Mouse (Mus musculus) kidney, adult 9 months (tissue): ENCODE results near the gene Cdc42ep3.

Source experiments
- DNase-seq: peaks from one replicate; pipeline ENCODE4 v3.0.0; 2022

Cdc42ep3 gene

GRCm38 (mm10) chr17:79343334-79343946 lies 11.5 kb downstream of the Cdc42ep3 start:
- no peak for DNase-seq

GRCm38 (mm10) chr17:79342639-79343333 lies 12.1 kb downstream of the Cdc42ep3 start:
- DNase-seq = no peak

- no peak for DNase-seq
Observed at GRCm38 (mm10) chr17:79341946-79342470, 12.9 kb downstream of the Cdc42ep3 start.

DNA sequence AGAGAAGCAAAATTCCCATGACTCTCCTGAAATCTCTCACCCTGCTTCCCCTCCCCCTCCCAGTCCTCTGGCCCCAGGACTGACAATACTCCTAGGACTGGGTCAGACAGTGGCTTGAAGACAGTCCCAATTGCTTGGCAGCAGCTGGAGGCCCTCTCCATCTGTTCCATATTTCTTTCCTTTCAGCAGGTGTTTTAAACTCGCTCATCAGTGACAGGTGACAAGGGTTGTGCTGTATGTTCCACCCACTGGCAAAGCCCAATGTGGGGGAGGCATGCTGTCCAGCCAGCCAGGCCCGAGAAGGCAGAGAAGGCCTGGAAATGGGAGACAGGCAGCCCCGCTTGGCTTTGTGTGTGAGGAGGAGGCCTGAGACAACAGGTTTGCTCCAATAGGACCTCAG lies 17.4 kb downstream of the Cdc42ep3 start:
- DNase-seq = no peak

DNA sequence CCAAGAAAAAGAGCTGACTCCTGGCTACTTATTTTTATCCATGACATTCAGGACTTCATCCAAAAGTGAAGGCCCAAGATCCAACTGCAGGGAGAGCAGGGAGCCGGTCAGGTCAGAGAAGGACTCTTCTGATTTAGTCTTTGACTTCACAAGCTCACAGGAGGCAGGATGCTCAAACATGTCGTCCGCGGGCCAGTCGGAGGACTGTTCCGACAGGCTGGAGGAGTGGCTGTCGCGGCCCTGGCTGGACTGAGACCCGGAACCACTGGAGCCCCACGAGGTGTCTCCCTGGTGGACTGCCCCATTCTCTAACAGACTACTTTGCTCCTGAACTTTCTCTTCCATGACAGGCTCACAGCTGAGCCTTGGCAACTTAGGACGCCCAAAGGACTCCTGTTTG lies 20.2 kb downstream of the Cdc42ep3 start:
- no peak for DNase-seq

- DNase-seq = no peak
Observed at GRCm38 (mm10) chr17:79333650-79334049, 21.2 kb downstream of the Cdc42ep3 start.

DNA sequence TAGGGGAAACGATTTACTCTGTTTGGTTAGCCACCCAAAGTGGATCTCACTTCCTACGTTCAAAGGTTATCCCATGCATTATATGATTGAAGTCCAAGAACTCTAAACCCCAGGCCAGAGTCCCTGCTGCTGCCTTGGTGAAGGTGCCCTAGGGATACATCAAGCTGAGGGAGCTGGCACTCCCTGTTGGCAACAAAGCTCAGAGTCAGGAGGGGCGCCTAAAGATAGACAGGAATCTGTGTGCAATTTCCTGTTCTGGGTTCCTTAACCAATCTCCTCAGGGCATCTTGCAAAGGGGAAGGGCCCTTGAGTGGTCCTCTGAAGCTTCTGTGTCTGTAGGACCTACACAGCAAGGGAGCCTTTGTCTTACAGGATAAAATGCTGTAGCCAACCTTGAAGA lies 22.0 kb downstream of the Cdc42ep3 start:
- no peak for DNase-seq

DNA sequence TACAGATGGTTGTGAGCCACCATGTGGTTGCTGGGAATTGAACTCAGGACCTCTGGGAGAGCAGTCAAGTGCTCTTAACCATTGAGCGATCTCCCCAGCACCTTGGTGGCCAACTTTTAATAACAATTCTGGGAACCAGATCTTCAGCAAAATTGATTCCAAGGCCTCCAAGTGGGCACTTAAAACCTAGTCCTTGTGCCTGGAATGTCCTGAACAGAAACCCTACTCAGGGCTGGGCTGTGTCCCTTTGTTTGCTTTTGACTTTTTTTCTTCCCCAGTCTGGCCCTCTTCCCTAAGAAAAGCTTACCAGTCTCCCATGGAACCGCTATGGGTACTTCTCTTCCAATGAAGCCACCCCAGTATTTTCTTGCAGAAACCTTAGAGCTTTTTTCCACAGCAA lies 24.5 kb downstream of the Cdc42ep3 start:
- DNase-seq = no peak

GRCm38 (mm10) chr17:79326868-79327376 lies 28.0 kb downstream of the Cdc42ep3 start:
- no peak for DNase-seq

- no peak for DNase-seq
Observed at GRCm38 (mm10) chr17:79317085-79317751, 37.7 kb downstream of the Cdc42ep3 start.

DNA sequence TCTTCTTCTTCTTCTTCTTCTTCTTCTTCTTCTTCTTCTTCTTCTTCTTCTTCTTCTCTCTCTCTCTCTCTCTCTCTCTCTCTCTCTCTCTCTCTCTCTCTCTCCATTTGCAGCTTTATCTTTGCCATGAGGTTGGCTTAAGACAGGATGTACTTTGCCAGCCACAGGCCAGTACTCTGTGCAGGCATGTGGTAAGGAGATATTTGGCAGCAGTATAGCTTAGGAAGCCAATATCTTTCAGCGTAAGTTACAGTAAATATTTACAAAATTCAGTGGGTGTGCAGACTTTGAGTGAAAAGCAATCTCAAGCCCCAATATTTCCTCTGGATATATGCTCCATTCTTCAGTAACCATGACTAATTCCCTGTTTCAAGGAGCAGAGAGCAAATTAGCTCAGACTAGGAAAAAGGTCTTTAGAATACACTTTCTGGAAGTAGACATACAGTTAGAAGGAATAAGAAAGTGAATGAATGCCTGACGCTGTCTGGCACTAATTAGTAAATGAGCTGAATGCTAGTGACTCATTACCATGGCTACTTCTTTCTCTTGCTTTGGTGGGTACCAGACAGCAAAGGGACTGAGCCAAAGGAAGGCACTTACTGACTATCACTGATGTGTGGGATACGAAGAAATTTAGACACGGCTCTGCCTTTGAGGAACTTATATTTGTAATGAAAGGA lies 39.3 kb downstream of the Cdc42ep3 start:
- DNase-seq = no peak

DNA sequence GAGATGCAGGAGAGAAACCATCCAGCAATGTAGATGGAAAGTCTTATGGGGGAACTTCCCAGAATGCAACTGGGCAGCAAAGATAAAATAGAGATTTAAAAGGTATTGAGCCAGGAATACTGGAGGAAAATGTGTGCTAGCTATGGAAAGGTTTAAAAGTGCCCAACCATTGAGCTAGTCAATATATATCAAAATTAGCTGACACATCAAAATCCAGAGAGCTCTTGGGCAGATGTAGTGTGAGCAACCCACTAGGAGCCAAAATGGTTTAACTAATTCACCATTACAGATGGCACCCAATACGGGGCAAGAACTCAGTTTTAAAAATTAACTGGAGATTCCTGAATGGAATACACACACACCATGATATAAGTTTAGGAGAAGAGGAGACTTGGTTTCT lies 44.4 kb downstream of the Cdc42ep3 start:
- DNase-seq = no peak

DNA sequence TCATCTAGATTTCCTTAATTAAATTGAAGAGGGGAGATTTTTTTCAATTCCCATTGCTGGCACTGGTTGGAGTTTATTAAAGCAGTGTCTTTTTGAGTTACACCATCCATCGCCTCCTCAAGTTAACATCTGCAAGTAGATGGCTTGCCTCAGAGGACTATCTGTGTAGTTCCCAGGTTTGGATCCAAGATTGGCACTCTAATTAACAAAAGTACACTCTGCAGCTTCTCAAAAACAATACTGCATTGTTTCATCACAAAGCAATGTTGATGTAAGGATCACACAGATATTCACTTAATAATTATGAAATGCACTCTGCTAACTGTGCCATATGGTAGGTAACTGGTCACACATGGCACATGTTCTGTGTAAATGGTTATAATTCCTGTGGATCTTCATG lies 45.4 kb downstream of the Cdc42ep3 start:
- DNase-seq = no peak

DNA sequence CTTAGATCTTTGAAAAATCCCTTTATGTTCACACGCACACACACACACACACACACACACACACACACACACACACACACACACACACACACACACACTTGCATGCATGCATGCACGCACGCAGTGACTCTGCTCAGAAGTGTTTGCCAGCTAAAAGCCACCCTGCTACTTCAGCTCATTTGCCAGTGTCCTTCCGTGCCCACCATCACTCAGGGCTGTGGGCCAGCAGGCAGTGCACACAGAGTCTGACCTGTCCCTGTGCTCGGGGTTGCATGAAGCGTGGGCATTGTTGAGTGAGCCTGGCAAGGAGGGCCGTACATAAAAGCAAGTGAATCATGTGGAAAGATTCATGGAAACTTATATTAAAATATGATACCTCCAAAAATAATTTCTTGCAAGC lies 49.2 kb downstream of the Cdc42ep3 start:
- no peak for DNase-seq

- DNase-seq = no peak
Observed at GRCm38 (mm10) chr17:79303744-79304497, 51.0 kb downstream of the Cdc42ep3 start.

GRCm38 (mm10) chr17:79303238-79303637 lies 51.7 kb downstream of the Cdc42ep3 start:
- DNase-seq = no peak

GRCm38 (mm10) chr17:79299925-79300324 lies 55.0 kb downstream of the Cdc42ep3 start:
- DNase-seq = no peak

DNA sequence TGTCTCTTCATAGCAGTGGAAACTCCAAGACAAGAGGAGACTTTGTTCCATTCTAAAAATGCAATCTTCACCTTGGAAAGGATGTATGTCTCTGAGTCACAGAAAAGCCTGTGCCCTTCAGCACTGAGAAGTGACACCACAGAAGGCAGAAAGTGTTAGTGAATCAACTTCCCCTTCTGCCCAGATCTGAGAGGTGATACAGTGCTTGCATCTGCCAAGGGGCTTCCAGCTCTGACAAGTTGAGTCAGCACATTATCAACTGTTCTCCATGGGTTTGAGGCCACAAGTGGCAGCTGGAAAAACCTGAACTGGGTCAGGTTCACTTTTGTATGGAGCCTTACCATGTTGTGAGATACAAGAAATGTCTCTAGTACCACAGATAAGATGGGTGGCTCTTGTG lies 55.9 kb downstream of the Cdc42ep3 start:
- DNase-seq = no peak

- DNase-seq = no peak
Observed at GRCm38 (mm10) chr17:79295926-79296325, 59.0 kb downstream of the Cdc42ep3 start.

DNA sequence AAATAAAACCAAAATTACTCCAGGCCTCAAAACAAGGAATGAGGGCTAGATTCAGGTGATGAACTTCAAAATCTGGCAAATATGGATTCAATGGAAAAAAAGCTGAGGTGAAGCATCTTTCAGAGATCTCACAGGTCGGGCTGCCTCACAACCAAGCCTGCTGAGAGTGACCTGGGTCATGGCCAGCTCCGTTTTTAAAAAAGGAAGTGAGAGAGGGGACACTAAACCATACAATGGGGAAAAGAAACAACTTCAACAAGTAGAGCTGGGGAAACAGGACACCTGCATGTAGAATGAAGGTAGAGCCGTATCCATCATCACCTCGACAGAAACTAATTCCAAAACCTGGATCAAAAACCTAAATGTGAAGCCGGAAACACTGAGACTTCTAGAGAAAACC lies 63.2 kb downstream of the Cdc42ep3 start:
- no peak for DNase-seq

- no peak for DNase-seq
Observed at GRCm38 (mm10) chr17:79290697-79291096, 64.2 kb downstream of the Cdc42ep3 start.

DNA sequence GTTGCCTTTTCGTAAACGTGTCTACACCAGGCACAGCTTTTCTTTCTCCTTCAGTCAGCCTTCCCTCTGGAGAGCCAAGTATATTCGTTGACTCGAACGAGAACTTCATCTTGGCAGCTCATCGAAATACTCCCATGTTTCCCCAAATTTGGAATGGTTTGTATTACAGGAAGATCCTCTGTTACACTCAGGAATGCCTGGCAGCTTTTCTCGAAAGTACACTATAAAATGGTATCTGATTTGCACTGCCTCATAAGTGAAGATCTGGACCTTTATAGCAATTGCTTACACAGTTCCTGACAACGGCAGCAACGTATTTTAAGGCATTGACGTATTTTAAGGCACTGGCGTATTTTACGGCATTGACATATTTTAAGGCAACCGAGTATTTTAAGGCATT lies 67.6 kb downstream of the Cdc42ep3 start:
- DNase-seq = no peak
